Mouse (Mus musculus) bone marrow, adult 2 months (tissue): ENCODE measurements around the gene Patj. TPM values are rescaled to one million over a fixed set of nuclear protein-coding genes. Genes with fewer than 3 reads are reported as not detected.
"Not testable (repeated sequence)": the region's sequence is repeated elsewhere in the genome, so short reads cannot be mapped to it uniquely, and the experiment has no call there.

ENCODE experiments used
- H3K27ac ChIP-seq: fragments of 200-500 bp; 2 replicates; pipeline ENCODE4 v1.5.1; 2012; ENCODE audit warnings: low read depth, mild to moderate bottlenecking, control low read depth, inconsistent platforms, low read length; ENCODE audit not compliant: control insufficient read depth, poor library complexity, insufficient read depth
- H3K4me1 ChIP-seq: fragments of 200-500 bp; 2 replicates; pipeline ENCODE4 v1.6.1; 2011; ENCODE audit warnings: low read length; ENCODE audit not compliant: control insufficient read depth, insufficient read depth
- H3K4me3 ChIP-seq: fragments of 200-500 bp; replicated peaks from 2 replicates; pipeline ENCODE3; 2011; ENCODE audit warnings: mild to moderate bottlenecking, low read depth, low read length, control low read depth; ENCODE audit not compliant: control insufficient read depth
- CTCF ChIP-seq: fragments of 200-500 bp; IDR thresholded peaks from 2 replicates; pipeline ENCODE4 v1.5.1; 2011; ENCODE audit warnings: low read length, control low read depth; ENCODE audit not compliant: control insufficient read depth, insufficient read depth
- POLR2A ChIP-seq: fragments of 200-500 bp; IDR thresholded peaks from 2 replicates; pipeline ENCODE4 v1.6.1; 2011; ENCODE audit warnings: low read depth, mild to moderate bottlenecking, control low read depth, low read length, borderline replicate concordance; ENCODE audit not compliant: control insufficient read depth
- WGBS: fragments of 180-500 bp; shearing (Covaris S2); methylation state at CpG from one replicate; pipeline ENCODE4 v1.1.7; 2018; 5-methylcytosine and 5-hydroxymethylcytosine counted together
- polyA plus RNA-seq: library from polyadenylated mRNA; stranded (reverse); fragments of >200 nt; gene quantifications from 2 replicates; pipeline ENCODE4 v1.2.4, GENCODE M21; 2011; ENCODE audit warnings: low replicate concordance; ENCODE audit not compliant: missing spikeins, insufficient read depth, insufficient read length

Gene Patj
- polyA plus RNA-seq, 1 experiment, result 2.8 TPM

GRCm38 (mm10) chr4:98697932-98698331, 302.3 kb downstream of the Patj start:
- WGBS, result 78% methylated on average over 4 of the region's 4 CpGs

GRCm38 (mm10) chr4:98698921-98699320, 303.3 kb downstream of the Patj start:
- TF ChIP-seq POLR2A, result no peak
- no peak for TF ChIP-seq CTCF
- 11% methylated on average over 3 of the region's 3 CpGs for WGBS
- Histone ChIP-seq H3K4me3 (no peak overlapping the region), H3K4me1 (no peaks in the 10 kb centered on the region), H3K27ac (no peak overlapping the region)

More at GRCm38 (mm10) chr4:98697932-98698331, 302.3 kb downstream of the Patj start:
- TF ChIP-seq POLR2A (no peak), CTCF (no peak)
- no peaks in the 10 kb centered on the region for H3K4me1 ChIP-seq
- H3K4me3 ChIP-seq, result no peak overlapping the region
- H3K27ac ChIP-seq, result no peak overlapping the region

GRCm38 (mm10) chr4:98700156-98700555, 304.6 kb downstream of the Patj start:
- H3K27ac ChIP-seq, result no peak overlapping the region
- no peak overlapping the region for H3K4me3 ChIP-seq
- 82% methylated on average over 3 of the region's 3 CpGs for WGBS
- TF ChIP-seq POLR2A, result no peak
- no peak for TF ChIP-seq CTCF
- H3K4me1 ChIP-seq, result no peaks in the 10 kb centered on the region

GRCm38 (mm10) chr4:98702201-98702894, 306.8 kb downstream of the Patj start:
- no peak overlapping the region for H3K27ac ChIP-seq
- no peak overlapping the region for H3K4me3 ChIP-seq
- no peaks in the 10 kb centered on the region for H3K4me1 ChIP-seq
- WGBS, result 52% methylated on average over 12 of the region's 12 CpGs
- TF ChIP-seq CTCF, result peak; percentile 52
- no peak for TF ChIP-seq POLR2A

- Histone ChIP-seq H3K27ac (no peak overlapping the region), H3K4me1 (no peaks in the 10 kb centered on the region), H3K4me3 (no peak overlapping the region)
- TF ChIP-seq CTCF (no peak), POLR2A (no peak)
- 89% methylated on average over 8 of the region's 8 CpGs for WGBS
Observed at GRCm38 (mm10) chr4:98710891-98711290, 315.3 kb downstream of the Patj start.

- WGBS, result 86% methylated on average over 17 of the region's 17 CpGs
Observed at GRCm38 (mm10) chr4:98717735-98718546, 322.4 kb downstream of the Patj start.

GRCm38 (mm10) chr4:98718547-98718917, 322.9 kb downstream of the Patj start:
- TF ChIP-seq POLR2A (no peak), CTCF (no peak)
- Histone ChIP-seq H3K4me3 (no peak overlapping the region), H3K4me1 (no peaks in the 10 kb centered on the region), H3K27ac (no peak overlapping the region)
- WGBS, result 86% methylated on average over 10 of the region's 10 CpGs

More at GRCm38 (mm10) chr4:98717735-98718546, 322.4 kb downstream of the Patj start:
- no peaks in the 10 kb centered on the region for H3K4me1 ChIP-seq
- TF ChIP-seq POLR2A, result no peak
- TF ChIP-seq CTCF, result no peak
- no peak overlapping the region for H3K27ac ChIP-seq
- H3K4me3 ChIP-seq, result no peak overlapping the region

GRCm38 (mm10) chr4:98722454-98722853, 326.9 kb downstream of the Patj start:
- 19% methylated on average over 8 of the region's 8 CpGs for WGBS
- H3K4me1 ChIP-seq, result no peaks in the 10 kb centered on the region
- H3K4me3 ChIP-seq, result no peak overlapping the region
- TF ChIP-seq POLR2A, result no peak
- TF ChIP-seq CTCF, result peak; percentile 77
- H3K27ac ChIP-seq, result no peak overlapping the region

GRCm38 (mm10) chr4:98724682-98725081, 329.1 kb downstream of the Patj start:
- H3K4me3 ChIP-seq, H3K4me1 ChIP-seq, H3K27ac ChIP-seq: not testable (repeated sequence)
- WGBS, result 45% methylated on average over 1 of the region's 1 CpGs
